Comparison of ENCODE assay signal across 8 mouse cellular contexts in the genomic region with DNA sequence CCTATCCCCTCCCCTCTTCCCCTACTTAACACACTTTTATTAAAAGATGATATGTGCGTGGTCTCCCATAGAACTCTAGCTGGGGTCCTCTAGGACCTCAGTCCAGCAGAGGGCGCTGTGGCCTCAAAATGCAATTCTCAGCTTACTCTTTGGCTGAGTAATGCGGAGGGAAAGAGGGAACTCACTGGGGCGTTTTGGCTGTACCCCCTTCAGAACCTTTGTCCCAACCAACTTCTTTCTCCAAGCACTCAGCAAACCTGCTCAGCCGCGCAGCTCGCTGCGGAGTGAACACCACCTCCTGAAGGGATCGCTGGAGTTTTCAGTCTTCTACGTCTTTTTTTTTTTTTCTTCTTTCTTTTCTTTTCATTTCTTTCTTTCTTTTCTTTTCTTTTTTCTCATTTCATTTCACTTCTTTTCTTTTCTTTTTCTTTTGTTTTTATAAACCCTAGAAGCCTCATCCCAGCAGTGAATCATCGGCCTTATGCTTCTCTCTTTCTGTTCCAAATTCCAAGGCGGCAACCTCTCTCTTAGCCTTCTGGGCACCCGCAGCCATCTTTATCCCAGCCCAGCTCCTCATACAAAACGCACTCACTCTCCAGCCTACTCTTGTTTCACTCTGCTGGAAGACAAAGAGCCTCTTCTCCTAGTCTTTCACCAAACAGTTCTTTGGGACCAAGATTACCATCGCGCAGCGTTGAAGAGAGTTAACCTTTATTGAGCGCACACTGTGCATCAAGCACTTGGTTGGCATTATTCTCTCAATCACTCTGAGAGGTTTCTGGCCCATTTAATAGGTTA. TPM values are rescaled to one million over a fixed set of nuclear protein-coding genes. Genes with fewer than 3 reads are reported as not detected.
DNase-seq lines count a peak whose midpoint lies in the region; ATAC-seq and TF ChIP-seq lines count a peak whose summit lies in the region.

No protein-coding gene starts in this region.

- H3K4me1 ChIP-seq in hindbrain, embryonic 12.5 days = peaks cover 4% of the 10 kb centered on the region; the same call in 1 of the 2 replicates

- WGBS in hindbrain, embryonic 12.5 days = 8% methylated on average over 18 of the region's 18 CpGs

- DNase-seq in Patski (ENCODE audit: low read depth, low spot score) = no peak
- peak; percentile 95 to 98 for DNase-seq in cerebellum, postnatal 10 days
- DNase-seq in frontal cortex, postnatal 10 days (ENCODE audit: low spot score in 2 of 2) = peak; percentile 19 to 76
- DNase-seq in layer of hippocampus, postnatal 36 days = peak; percentile 73 to 78
- peak; percentile 92 for DNase-seq in lung, postnatal 36 days
- DNase-seq in retina, embryonic 14.5 days (ENCODE audit: low spot score) = peak; percentile 98
- peak; percentile 93 for DNase-seq in thymus, postnatal 4 days

- H3K9ac ChIP-seq in hindbrain, embryonic 12.5 days = peak overlapping the region; percentile 52; the same call in 1 of the 2 replicates

- no peaks in the 10 kb centered on the region for H3K9me3 ChIP-seq in hindbrain, embryonic 12.5 days (replicated peaks)

- TF ChIP-seq CTCF in Patski (IDR thresholded peaks at IDR 0.05) = peak; percentile 84

- in situ Hi-C loops in Patski (cut with MboI; ENCODE audit: low pct_unique_long_range_greater_than_20kb) = no loop called here

- peak overlapping the region; percentile 54 for H3K4me2 ChIP-seq in hindbrain, embryonic 12.5 days (replicated peaks)

- H3K4me3 ChIP-seq in hindbrain, embryonic 12.5 days = peak overlapping the region; percentile 33

- CTCF ChIA-PET in Patski (lab: Charles Lee) = interaction anchor here (1.1 to 2.0 kb wide), 7 partner anchors 31 to 118 kb away, joined by 3 to 10 read pairs (median 4); a partner anchor contains a TSS

- no peak for ATAC-seq in Patski
- peak; percentile 67; the same call in 1 of the 2 replicates for ATAC-seq in hindbrain, embryonic 12.5 days (ENCODE audit: low FRiP score)

- no peak overlapping the region for H3K27ac ChIP-seq in hindbrain, embryonic 12.5 days

- no peaks in the 10 kb centered on the region for H3K27me3 ChIP-seq in Patski
- H3K27me3 ChIP-seq in hindbrain, embryonic 12.5 days = no peaks in the 10 kb centered on the region

- no peaks in the 10 kb centered on the region for H3K36me3 ChIP-seq in hindbrain, embryonic 12.5 days

- POLR2A ChIA-PET in Patski (lab: Charles Lee) = interaction anchor here (1.2 kb wide), 1 partner anchor 30 kb away, joined by 5 read pairs; no protein-coding TSS in a partner anchor

RNA-seq across cellular contexts. Expression of a gene that starts 6.2 kb away (rescaled TPM):
- not detected for polyA plus RNA-seq in Patski (2021)
- 4.3 and 4.8 TPM in 2 replicates for polyA plus RNA-seq in hindbrain, embryonic 12.5 days (2016; fragmentation: Nextera tagmentation; extraction: Ambion mirVana)
- 1 to 10 TPM in 1 of 2 experiments, under 1 TPM in 1; 0.90 to 3.2 TPM for total RNA-seq in layer of hippocampus, postnatal 36 days (2021)

RNA-seq across cellular contexts. Expression of a gene that starts 16.9 kb away (rescaled TPM):
- 27.5 TPM for polyA plus RNA-seq in Patski (2021)
- polyA plus RNA-seq in hindbrain, embryonic 12.5 days (2016; fragmentation: Nextera tagmentation; extraction: Ambion mirVana) = 74.6 and 76.7 TPM in 2 replicates
- total RNA-seq in layer of hippocampus, postnatal 36 days (2021) = 10 to 100 TPM; 44.1 to 58.6 TPM

RNA-seq across cellular contexts. Expression of a gene that starts 31.1 kb away (rescaled TPM):
- polyA plus RNA-seq in Patski (2021) = 16.9 TPM
- 39.9 and 40.8 TPM in 2 replicates for polyA plus RNA-seq in hindbrain, embryonic 12.5 days (2016; fragmentation: Nextera tagmentation; extraction: Ambion mirVana)
- total RNA-seq in layer of hippocampus, postnatal 36 days (2021) = 1 to 10 TPM; 6.3 to 8.9 TPM
